Mouse (Mus musculus) forebrain, embryonic 11.5 days (tissue): Measurements from ENCODE around the gene Gm15114. TPM values are rescaled to one million over a fixed set of nuclear protein-coding genes. Genes with fewer than 3 reads are reported as not detected.
"Not testable (repeated sequence)": the region's sequence is repeated elsewhere in the genome, so short reads cannot be mapped to it uniquely, and the experiment has no call there.

Experiments
- ATAC-seq: fragments of 200-750 bp; cut with Nextera tagmentation; replicated peaks from 2 replicates; pipeline ENCODE4 v1.8.0; 2017; ENCODE audit warnings: moderate TSS enrichment; ENCODE audit not compliant: low FRiP score
- DNase-seq: peaks from one replicate; pipeline ENCODE4 v3.0.0-alpha.2; 2017; ENCODE audit warnings: low spot score
- H3K27ac ChIP-seq: fragments of 300-500 bp; sonication (generic); 2 replicates; pipeline ENCODE4 v1.5.1; 2014; ENCODE audit warnings: low read depth, low read length
- H3K27me3 ChIP-seq: fragments of 300-500 bp; sonication (generic); 2 replicates; pipeline ENCODE4 v1.6.1; 2014; ENCODE audit warnings: mild to moderate bottlenecking, low read length, mixed read lengths; ENCODE audit not compliant: control insufficient read depth, insufficient read depth
- H3K36me3 ChIP-seq: fragments of 300-500 bp; sonication (generic); 2 replicates; pipeline ENCODE4 v1.6.1; 2014; ENCODE audit warnings: mild to moderate bottlenecking, low read length, moderate library complexity, mixed read lengths; ENCODE audit not compliant: control insufficient read depth, insufficient read depth
- H3K4me1 ChIP-seq: fragments of 300-500 bp; sonication (generic); replicated peaks from 2 replicates; pipeline ENCODE4 v1.6.1; 2014; ENCODE audit warnings: low read length, mixed read lengths; ENCODE audit not compliant: control insufficient read depth, insufficient read depth
- H3K4me2 ChIP-seq: fragments of 300-500 bp; sonication (generic); 2 replicates; pipeline ENCODE4 v1.6.1; 2014; ENCODE audit warnings: low read depth, mild to moderate bottlenecking, low read length, moderate library complexity, mixed read lengths; ENCODE audit not compliant: severe bottlenecking
- H3K4me3 ChIP-seq: fragments of 300-500 bp; sonication (generic); 2 replicates; pipeline ENCODE4 v1.5.1; 2014; ENCODE audit warnings: low read depth, low read length
- H3K9ac ChIP-seq: fragments of 300-500 bp; sonication (generic); 2 replicates; pipeline ENCODE4 v1.6.1; 2014; ENCODE audit warnings: low read length
- H3K9me3 ChIP-seq: fragments of 300-500 bp; sonication (generic); 2 replicates; pipeline ENCODE4 v1.6.1; 2016; ENCODE audit warnings: low read length, mixed read lengths; ENCODE audit not compliant: control insufficient read depth
- WGBS: fragments of 180-500 bp; shearing (Covaris S2); extraction: QIAGEN DNeasy Blood & Tissue Kit; methylation state at CpG from one replicate; pipeline ENCODE4 v1.1.7; 2014; 5-methylcytosine and 5-hydroxymethylcytosine counted together
- polyA plus RNA-seq: library from polyadenylated mRNA; unstranded; fragments of >200 nt; fragmentation: Nextera tagmentation; extraction: Ambion mirVana; gene quantifications from 2 replicates; pipeline ENCODE4 v1.2.1, GENCODE M21; 2014

Gene Gm15114
- polyA plus RNA-seq: not detected in 2 replicates

DNA sequence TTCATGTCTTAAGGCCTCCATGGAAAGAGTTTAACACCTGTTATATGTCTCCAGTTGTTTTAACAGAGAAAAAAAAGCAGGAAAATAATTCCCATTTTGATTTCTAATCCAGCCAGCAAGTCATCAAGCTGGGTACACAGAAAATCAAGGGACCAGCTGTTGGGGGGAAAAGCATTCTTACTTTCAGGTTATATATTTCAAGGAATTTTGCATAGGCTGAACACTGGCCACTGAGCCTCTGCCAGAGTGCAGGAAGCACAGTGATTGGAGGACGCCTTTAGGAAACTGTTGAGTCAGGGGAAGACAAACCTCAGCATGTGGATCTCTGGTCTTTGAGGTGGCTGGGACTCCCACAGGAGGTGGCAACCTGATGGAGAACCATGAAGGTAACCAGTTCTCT is at the start of gene Gm15114:
Gene Gm15114 (plus strand): TSS at position 301 of the 400 bp plus-strand sequence.
- H3K27me3 ChIP-seq, ATAC-seq, H3K27ac ChIP-seq, H3K4me2 ChIP-seq, H3K9me3 ChIP-seq, H3K4me1 ChIP-seq, DNase-seq, H3K4me3 ChIP-seq, H3K9ac ChIP-seq, H3K36me3 ChIP-seq: not testable (repeated sequence)
- WGBS: no CpG with 5 or more reads among the region's 1 CpGs

Other genes starting within 250 kb of the Gm15114 start
- gene Gm8334, start 126.2 kb downstream of the Gm15114 start, polyA plus RNA-seq: not detected in 2 replicates
- not detected in 2 replicates for gene Gm15127, start 174.6 kb downstream of the Gm15114 start, polyA plus RNA-seq